Mouse (Mus musculus) kidney, embryonic 15.5 days (tissue): ENCODE data around the gene Siah1b. TPM values are rescaled to one million over a fixed set of nuclear protein-coding genes. Genes with fewer than 3 reads are reported as not detected.
A peak's percentile ranks its signal among the peaks of the same experiment; 100 is the strongest.

Experiments used
- ATAC-seq: fragments of 200-750 bp; cut with Nextera tagmentation; replicated peaks from 2 replicates; pipeline ENCODE4 v1.8.0; 2017; ENCODE audit warnings: moderate TSS enrichment; ENCODE audit not compliant: low FRiP score
- H3K27ac ChIP-seq: fragments of 300-500 bp; sonication (generic); 2 replicates; pipeline ENCODE4 v1.5.1; 2015; ENCODE audit warnings: mild to moderate bottlenecking, inconsistent platforms
- H3K27me3 ChIP-seq: fragments of 300-500 bp; sonication (generic); 2 replicates; pipeline ENCODE4 v1.6.1; 2015; ENCODE audit warnings: inconsistent platforms
- H3K36me3 ChIP-seq: fragments of 300-500 bp; sonication (generic); 2 replicates; pipeline ENCODE4 v1.6.1; 2015; ENCODE audit warnings: inconsistent platforms
- H3K4me1 ChIP-seq: fragments of 300-500 bp; sonication (generic); 2 replicates; pipeline ENCODE4 v1.6.1; 2015; ENCODE audit warnings: inconsistent platforms
- H3K4me2 ChIP-seq: fragments of 300-500 bp; sonication (generic); 2 replicates; pipeline ENCODE4 v1.6.1; 2015; ENCODE audit warnings: moderate library complexity, mild to moderate bottlenecking, inconsistent platforms
- H3K4me3 ChIP-seq: fragments of 300-500 bp; sonication (generic); replicated peaks from 2 replicates; pipeline ENCODE4 v1.5.1; 2015; ENCODE audit warnings: mild to moderate bottlenecking, inconsistent platforms
- H3K9ac ChIP-seq: fragments of 300-500 bp; sonication (generic); 2 replicates; pipeline ENCODE4 v1.6.1; 2015; ENCODE audit warnings: mild to moderate bottlenecking, inconsistent platforms
- H3K9me3 ChIP-seq: fragments of 300-500 bp; sonication (generic); replicated peaks from 2 replicates; pipeline ENCODE4 v1.6.1; 2016; ENCODE audit warnings: inconsistent platforms
- WGBS: fragments of 180-500 bp; shearing (Covaris S2); methylation state at CpG from one replicate; pipeline ENCODE4 v1.1.7; 2015; ENCODE audit warnings: mixed read lengths; 5-methylcytosine and 5-hydroxymethylcytosine counted together
- polyA plus RNA-seq: library from polyadenylated mRNA; unstranded; fragments of >200 nt; fragmentation: Nextera tagmentation; extraction: Ambion mirVana; gene quantifications from 2 replicates; pipeline ENCODE4 v1.2.1, GENCODE M21; 2015

Siah1b gene
- polyA plus RNA-seq = 30.2 and 33.7 TPM in 2 replicates

DNA sequence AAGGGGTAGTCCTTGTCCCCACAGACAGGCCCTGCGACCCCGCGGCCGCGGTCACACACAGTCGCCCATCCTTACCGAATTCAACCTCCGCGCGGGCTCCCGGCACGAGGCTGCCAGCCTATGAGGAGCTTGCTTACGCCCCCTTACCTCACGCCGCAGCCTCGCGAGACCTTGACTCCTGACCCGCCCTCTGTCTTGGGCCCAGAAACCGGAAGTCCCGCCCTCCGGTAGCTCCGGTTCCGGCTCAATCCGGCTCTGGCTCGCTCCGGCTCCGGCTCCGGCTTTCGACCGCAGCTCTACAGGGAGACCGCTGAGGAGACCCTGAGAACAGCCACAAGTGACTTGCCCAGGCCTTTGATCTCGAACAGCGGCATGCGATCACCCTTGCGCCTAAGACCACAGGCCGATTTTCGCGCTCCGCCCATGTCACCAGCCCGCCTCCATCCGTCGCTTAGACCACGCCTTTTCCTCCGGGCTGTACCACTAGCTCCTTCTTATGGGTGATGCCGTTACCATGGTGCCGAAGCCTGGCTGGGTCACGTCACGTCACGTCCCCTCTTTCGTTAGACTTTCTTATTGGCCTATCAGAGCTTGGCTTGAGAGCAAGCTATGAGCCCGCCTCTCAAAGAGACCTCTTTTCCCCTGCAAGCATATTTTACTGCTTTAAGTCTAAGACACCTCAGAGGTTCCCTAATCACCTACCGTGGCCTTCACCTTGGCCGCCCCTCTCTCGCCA lies at the start of gene Siah1b:
Gene Siah1b, minus strand, starts transcription at position 454 of the 736 bp plus-strand sequence.
- Histone ChIP-seq H3K27me3 (peaks cover 17% of the 10 kb centered on the region; the same call in 1 of the 2 replicates), H3K4me2 (peak within 1 kb of the TSS; percentile 69)
- 25% methylated on average over 54 of the region's 54 CpGs for WGBS

DNA sequence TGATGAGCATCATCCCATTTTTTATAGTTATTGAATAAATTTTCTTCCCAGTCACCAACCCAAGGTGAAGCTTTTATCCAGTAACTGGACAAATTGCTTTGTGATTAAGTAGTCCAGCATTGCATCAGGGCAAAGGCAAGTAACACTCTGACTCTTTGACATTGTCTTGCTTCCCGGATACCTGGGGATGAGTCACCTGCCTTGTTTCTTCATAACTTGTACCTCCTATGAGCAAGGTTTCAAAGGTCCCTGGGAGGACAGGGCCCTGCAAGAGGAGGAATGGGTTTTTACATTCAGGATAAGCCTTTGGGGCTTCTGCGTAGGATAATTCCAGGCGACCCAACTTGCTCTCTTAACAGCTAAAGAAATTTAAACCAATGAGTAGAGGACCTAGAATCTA lies 47.6 kb upstream of the Siah1b start:
- Histone ChIP-seq H3K4me2 (no peak overlapping the region), H3K27ac (no peak overlapping the region), H3K9me3 (no peaks in the 10 kb centered on the region), H3K36me3 (no peaks in the 10 kb centered on the region), H3K27me3 (peaks cover 19% of the 10 kb centered on the region; the same call in 1 of the 2 replicates), H3K4me3 (no peak overlapping the region), H3K9ac (no peak overlapping the region), H3K4me1 (no peaks in the 10 kb centered on the region)
- ATAC-seq = no peak
- WGBS = 85% methylated on average over 3 of the region's 3 CpGs

More for the DNA sequence above, at the start of gene Siah1b:
- H3K36me3 ChIP-seq = peaks cover 17% of the 10 kb centered on the region; the same call in 1 of the 2 replicates
- H3K4me3 ChIP-seq = peak within 1 kb of the TSS; percentile 67
- H3K4me1 ChIP-seq = no peaks in the 10 kb centered on the region
- peak; percentile 99 for ATAC-seq
- no peaks in the 10 kb centered on the region for H3K9me3 ChIP-seq
- peak within 1 kb of the TSS; percentile 89 for H3K27ac ChIP-seq
- H3K9ac ChIP-seq = peak within 1 kb of the TSS; percentile 48

DNA sequence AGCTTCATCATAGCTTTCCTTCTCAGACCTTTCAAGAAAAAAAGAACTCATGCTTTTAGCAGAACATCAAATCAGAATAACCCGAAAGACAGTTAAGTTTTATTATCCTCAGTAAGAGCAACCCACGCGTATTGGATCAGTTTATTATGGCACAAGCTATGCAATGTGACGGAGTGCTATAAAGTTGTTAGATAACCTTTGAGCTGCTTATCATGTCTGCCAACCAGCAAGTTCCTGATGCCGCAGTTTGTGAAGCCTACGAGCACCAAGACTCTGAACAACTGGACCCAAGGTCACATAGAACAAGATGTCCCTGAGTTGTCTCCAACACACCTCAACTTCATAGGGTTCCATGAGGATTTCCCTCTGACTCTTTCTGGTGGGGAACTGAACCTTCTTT lies 37.5 kb upstream of the Siah1b start:
- no peak overlapping the region for H3K4me2 ChIP-seq
- H3K36me3 ChIP-seq = no peaks in the 10 kb centered on the region
- H3K9me3 ChIP-seq = no peaks in the 10 kb centered on the region
- no peak overlapping the region for H3K4me3 ChIP-seq
- ATAC-seq = no peak
- H3K9ac ChIP-seq = no peak overlapping the region
- H3K27me3 ChIP-seq = peaks cover 26% of the 10 kb centered on the region; the same call in 1 of the 2 replicates
- no peak overlapping the region for H3K27ac ChIP-seq
- 62% methylated on average over 6 of the region's 6 CpGs for WGBS
- H3K4me1 ChIP-seq = no peaks in the 10 kb centered on the region

DNA sequence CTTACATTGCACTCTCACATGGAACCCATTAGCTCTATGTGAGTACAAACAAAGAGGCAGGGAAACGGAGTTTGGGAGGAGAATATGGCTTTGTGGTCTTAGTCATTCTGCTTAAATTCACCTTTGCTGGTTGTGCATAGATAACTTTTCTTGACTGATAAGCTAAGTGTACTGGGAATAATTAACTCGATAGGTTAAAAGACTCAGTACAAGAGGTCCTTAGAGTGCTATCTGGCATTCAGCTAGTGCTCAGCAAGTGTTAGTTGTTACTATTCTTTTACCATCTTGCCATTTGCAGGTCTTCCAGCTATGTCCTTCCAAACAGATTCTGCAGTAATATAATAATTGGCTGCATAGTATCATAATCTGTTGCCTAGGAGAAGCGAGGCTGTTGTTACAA lies 34.9 kb upstream of the Siah1b start:
- WGBS = 79% methylated on average over 3 of the region's 3 CpGs
- Histone ChIP-seq H3K27me3 (peaks cover 35% of the 10 kb centered on the region; the same call in 1 of the 2 replicates), H3K9ac (no peak overlapping the region), H3K9me3 (no peaks in the 10 kb centered on the region), H3K27ac (no peak overlapping the region), H3K36me3 (no peaks in the 10 kb centered on the region), H3K4me1 (no peaks in the 10 kb centered on the region), H3K4me3 (no peak overlapping the region), H3K4me2 (no peak overlapping the region)
- no peak for ATAC-seq

DNA sequence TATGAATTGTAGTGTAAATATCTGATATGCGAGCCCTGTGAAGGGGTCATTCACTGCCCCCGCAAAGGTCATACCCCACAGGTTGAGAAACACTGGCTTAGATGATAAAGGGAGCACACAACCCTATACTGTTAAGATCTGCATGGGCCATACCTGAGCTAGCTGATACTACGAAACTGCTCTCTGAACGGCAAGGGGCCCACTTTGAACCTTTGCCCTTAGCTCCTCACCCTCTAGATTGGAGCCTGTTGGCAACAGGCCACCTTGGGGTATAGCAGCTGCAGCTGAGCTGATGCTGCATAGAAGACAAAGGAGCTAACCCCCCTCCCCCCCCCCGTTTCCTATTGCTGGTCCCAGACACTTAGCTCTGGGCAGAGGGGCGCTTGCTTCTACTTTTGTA lies 26.4 kb upstream of the Siah1b start:
- Histone ChIP-seq H3K9ac (no peak overlapping the region), H3K27me3 (peaks cover 33% of the 10 kb centered on the region), H3K4me3 (no peak overlapping the region), H3K36me3 (no peaks in the 10 kb centered on the region), H3K4me1 (0 out of 2 replicates have a peak, but pooled peaks cover 3% of the 10 kb centered on the region), H3K27ac (no peak overlapping the region), H3K9me3 (no peaks in the 10 kb centered on the region), H3K4me2 (no peak overlapping the region)
- 62% methylated on average over 6 of the region's 6 CpGs for WGBS
- no peak for ATAC-seq

DNA sequence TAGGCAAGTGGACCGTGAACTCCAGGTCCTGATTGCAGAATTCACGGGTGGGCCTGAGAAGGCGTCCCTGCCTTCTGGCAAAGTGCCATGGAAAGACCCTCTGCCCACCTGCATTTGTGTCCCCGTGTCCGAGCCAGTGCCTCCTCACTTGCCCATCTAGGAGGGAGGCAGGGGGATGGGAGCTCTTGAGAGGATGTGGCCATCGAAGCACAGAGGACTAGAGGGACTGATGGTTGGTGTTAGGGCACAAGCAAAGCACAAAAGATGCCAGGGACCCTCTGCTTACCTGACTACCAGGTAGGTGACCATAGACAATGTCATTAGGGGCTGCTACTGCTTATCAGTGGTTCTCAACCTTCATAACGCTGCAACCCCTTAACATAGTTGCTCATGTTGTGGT lies 25.9 kb upstream of the Siah1b start:
- Histone ChIP-seq H3K4me3 (no peak overlapping the region), H3K36me3 (no peaks in the 10 kb centered on the region), H3K27me3 (peaks cover 29% of the 10 kb centered on the region), H3K9ac (no peak overlapping the region), H3K4me1 (0 out of 2 replicates have a peak, but pooled peaks cover 3% of the 10 kb centered on the region), H3K4me2 (no peak overlapping the region), H3K27ac (no peak overlapping the region), H3K9me3 (no peaks in the 10 kb centered on the region)
- WGBS = 82% methylated on average over 7 of the region's 7 CpGs
- ATAC-seq = no peak

DNA sequence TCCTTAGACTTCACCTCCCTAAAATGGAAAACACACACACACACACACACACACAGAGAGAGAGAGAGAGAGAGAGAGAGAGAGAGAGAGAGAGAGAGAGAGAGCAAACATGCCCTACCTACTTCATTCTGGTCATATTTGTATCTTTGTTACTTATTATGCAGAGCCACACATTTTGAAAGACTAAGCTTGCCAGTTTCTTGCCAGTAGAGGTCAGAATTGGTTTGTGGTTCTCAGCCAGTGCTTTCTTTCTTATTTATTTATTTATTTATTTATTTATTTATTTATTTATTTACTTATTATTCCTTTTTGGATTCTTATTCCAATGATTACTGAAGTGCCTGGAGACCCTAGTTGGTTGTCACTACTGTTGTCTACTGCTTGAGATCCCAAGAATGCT lies 25.2 kb upstream of the Siah1b start:
- Histone ChIP-seq H3K9ac (no peak overlapping the region), H3K4me1 (0 out of 2 replicates have a peak, but pooled peaks cover 3% of the 10 kb centered on the region), H3K9me3 (no peaks in the 10 kb centered on the region), H3K27me3 (peaks cover 26% of the 10 kb centered on the region), H3K4me2 (no peak overlapping the region), H3K4me3 (no peak overlapping the region), H3K27ac (no peak overlapping the region), H3K36me3 (no peaks in the 10 kb centered on the region)
- ATAC-seq = no peak

DNA sequence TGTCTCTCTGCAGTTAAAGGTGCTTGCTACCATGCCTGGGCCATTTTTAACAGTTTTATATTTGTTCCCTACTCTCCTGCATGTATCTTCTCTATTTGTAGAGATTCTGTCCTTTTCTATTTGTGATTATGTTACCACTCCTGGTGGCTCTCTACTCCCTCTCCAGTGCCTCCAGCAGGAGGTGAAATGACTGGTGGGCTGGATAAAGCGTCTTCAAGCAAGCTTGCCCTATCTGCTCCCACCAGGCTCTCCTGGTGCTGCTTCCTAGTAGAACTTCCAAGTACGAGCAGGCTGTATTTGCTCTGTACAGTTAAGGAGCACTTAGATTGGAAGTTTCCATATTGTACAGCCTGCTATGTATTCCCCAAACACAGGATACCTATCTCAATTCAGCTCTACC lies 19.5 kb upstream of the Siah1b start:
- WGBS = 80% methylated on average over 2 of the region's 2 CpGs
- H3K4me1 ChIP-seq = no peaks in the 10 kb centered on the region
- no peak overlapping the region for H3K4me2 ChIP-seq
- H3K27me3 ChIP-seq = peaks cover 46% of the 10 kb centered on the region
- no peak for ATAC-seq
- no peaks in the 10 kb centered on the region for H3K9me3 ChIP-seq
- no peak overlapping the region for H3K4me3 ChIP-seq
- no peak overlapping the region for H3K9ac ChIP-seq
- no peak overlapping the region for H3K27ac ChIP-seq
- H3K36me3 ChIP-seq = no peaks in the 10 kb centered on the region

DNA sequence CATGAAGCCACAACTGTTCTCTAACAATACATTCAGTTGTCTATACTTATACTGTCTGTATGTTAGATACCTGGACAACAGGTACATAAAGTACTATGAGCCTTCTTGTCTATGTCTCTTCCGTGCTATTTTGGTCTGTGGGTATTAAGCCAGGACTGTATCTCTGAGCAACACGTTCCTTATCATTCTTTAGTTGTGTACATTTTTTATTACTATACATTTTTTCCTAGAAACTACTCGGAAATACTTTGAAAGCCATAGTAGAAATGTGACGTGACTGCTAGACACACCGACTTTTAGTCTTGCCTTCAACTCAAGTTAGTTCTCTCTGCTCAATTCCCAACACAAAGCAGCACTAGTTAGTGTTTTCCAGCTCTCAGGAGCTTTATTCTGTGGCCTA lies 17.1 kb upstream of the Siah1b start:
- H3K9me3 ChIP-seq = no peaks in the 10 kb centered on the region
- 83% methylated on average over 5 of the region's 5 CpGs for WGBS
- H3K36me3 ChIP-seq = no peaks in the 10 kb centered on the region
- no peaks in the 10 kb centered on the region for H3K4me1 ChIP-seq
- H3K9ac ChIP-seq = no peak overlapping the region
- H3K27ac ChIP-seq = no peak overlapping the region
- H3K4me3 ChIP-seq = no peak overlapping the region
- no peak overlapping the region for H3K4me2 ChIP-seq
- ATAC-seq = no peak
- H3K27me3 ChIP-seq = peaks cover 40% of the 10 kb centered on the region

DNA sequence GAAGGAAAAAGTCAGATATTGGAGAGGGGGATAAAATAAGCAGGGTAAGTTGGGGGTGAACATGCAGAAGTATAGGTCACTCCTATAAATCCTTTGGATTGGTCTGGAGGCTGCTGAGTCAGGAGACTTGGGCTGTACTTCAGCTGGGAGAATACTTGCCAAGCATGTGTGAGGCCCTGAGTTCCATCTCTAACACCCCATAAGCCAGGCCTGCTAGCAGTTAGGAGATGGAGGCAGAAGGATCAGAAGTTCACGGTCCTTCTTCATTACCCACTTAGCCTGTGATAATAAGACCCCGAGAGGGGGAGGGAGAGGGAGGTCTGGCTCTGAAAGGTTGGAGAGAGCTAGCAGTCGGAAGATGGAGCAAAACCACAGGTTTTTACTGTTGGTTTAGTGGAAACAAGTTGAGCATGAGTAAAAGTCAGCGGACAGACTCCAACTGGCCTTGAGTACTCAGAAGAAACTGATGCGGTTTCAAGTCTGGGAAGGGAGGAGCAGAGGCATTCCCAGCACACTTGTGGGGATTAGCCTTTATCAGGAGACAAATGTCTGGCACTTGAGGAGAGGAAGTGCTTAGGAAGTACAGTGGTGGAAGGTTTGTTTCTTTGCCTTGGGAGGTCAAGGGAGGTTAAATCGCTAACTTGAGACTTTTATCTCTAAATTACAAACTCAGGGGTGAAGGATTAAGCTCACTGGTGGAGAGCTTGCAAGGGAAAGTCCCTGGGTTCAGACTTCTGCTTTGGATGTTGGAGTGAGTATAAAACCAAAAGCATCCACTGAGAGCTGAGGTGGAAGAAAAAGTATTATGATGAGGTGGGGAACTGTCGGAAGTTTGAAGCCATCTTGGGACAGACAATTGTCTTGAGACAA lies 16.2 kb upstream of the Siah1b start:
- H3K27ac ChIP-seq = no peak overlapping the region
- no peaks in the 10 kb centered on the region for H3K4me1 ChIP-seq
- H3K4me2 ChIP-seq = no peak overlapping the region
- ATAC-seq = no peak
- H3K27me3 ChIP-seq = peaks cover 40% of the 10 kb centered on the region
- 46% methylated on average over 7 of the region's 7 CpGs for WGBS
- no peak overlapping the region for H3K9ac ChIP-seq
- no peaks in the 10 kb centered on the region for H3K36me3 ChIP-seq
- no peak overlapping the region for H3K4me3 ChIP-seq
- no peaks in the 10 kb centered on the region for H3K9me3 ChIP-seq

DNA sequence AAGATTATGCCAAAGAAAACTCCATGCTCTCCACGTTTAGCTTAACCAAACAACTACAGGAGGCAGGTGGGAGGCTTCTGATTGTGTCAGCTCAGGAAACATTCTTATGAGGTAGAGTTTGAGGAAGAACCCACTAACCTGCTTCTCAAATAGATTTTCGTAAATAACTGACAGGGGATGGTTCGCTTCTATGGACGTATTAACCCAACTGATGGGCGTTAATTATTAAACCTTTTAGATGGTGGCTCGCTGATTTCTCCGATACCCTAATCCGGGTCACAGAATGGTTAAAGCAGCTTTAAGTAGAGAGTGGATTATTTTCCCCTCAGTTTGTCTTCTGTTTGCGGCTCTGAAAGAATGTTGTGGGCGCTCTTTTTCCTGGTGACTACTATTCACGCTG lies 13.6 kb upstream of the Siah1b start:
- Histone ChIP-seq H3K4me1 (no peaks in the 10 kb centered on the region), H3K27me3 (peaks cover 36% of the 10 kb centered on the region), H3K4me2 (no peak overlapping the region), H3K27ac (peak overlapping the region; percentile 18; the same call in 1 of the 2 replicates), H3K4me3 (no peak overlapping the region), H3K9ac (no peak overlapping the region), H3K9me3 (no peaks in the 10 kb centered on the region), H3K36me3 (no peaks in the 10 kb centered on the region)
- ATAC-seq = 0 out of 2 replicates have a peak, but pooled peaks have one; percentile 18
- 69% methylated on average over 11 of the region's 11 CpGs for WGBS

DNA sequence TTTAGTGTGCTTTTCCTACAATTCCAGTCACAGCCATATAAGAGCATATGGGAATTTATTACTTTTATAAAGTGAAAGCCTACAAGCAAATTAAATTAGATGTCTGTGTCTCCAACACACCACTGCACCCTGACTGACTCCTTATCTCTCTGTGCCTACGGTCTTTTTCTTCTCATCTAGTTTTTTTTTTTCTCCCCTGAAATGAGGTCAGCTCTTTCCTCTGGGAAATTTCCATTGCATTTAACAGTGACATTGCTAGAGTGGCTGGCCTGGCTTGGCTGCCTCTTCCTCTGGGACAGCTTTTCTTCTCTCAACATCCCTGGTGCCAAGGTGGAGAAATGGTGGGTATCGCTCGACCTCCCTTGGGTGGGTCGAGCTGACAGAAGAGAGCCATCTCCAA lies 12.3 kb upstream of the Siah1b start, which contains the start of gene Cltrn:
Gene Cltrn, plus strand, starts transcription at position 249 of the 400 bp plus-strand sequence.
- no peak for ATAC-seq

More for the DNA sequence above, 12.3 kb upstream of the Siah1b start, which contains the start of gene Cltrn:
- no peak within 1 kb of the TSS for H3K4me2 ChIP-seq
- WGBS = 83% methylated on average over 4 of the region's 4 CpGs
- H3K4me1 ChIP-seq = no peaks in the 10 kb centered on the region
- no peak within 1 kb of the TSS for H3K4me3 ChIP-seq
- peaks cover 30% of the 10 kb centered on the region for H3K27me3 ChIP-seq
- H3K9me3 ChIP-seq = no peaks in the 10 kb centered on the region
- H3K27ac ChIP-seq = no peak within 1 kb of the TSS
- no peak within 1 kb of the TSS for H3K9ac ChIP-seq
- H3K36me3 ChIP-seq = no peaks in the 10 kb centered on the region
